Mouse (Mus musculus): ENCODE measurements around the gene Bcorl1. TPM values are rescaled to one million over a fixed set of nuclear protein-coding genes. Genes with fewer than 3 reads are reported as not detected.

Bcorl1 gene
- polyA plus RNA-seq, 2 experiments, result 2.1 to 3.5 TPM

DNA sequence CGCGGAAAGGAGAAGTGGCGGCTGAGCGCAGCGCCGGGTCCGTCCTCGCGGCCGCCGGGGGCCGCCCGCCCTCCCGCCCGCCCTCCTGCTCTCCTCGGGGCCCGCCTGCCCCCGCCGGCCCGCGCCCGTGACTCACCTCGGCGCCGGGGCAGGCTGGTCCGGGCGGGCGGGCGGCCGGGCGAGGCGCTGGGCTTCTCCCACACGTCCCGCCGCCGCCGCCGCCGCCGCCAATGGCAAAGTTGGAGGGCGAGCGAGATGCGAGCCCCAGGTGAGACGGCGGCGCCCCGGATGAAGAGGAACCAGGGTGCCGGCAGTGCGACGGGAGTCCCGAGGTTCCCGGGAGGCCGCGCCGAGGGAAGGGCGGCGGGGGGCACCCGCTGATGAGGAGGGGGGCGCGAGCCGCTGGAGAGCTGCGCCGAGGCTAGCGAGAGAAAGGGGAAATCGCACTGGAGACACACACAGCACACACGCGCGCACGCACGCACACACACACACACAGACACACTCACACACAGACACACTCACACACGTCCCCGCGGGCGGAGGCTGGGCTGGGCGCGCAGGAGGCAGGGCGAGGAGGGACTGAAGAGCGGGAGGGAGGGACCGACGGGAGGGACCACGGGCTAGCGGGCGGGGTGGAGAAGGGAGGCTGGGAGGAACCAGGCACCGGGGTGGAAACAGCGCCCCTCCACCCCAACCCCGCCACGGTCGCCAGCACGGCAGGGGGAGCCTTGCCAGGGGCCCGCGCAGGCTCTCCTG is 112.8 kb downstream of the Bcorl1 start:
- DNase-seq (ENCODE audit: low read depth in 3 of 3, low spot score in 3 of 3) (peak; percentile 37 to 60 (median 44)), ATAC-seq (ENCODE audit: insufficient read depth) (peak; percentile 86)
- Histone ChIP-seq H3K9ac (replicated peaks) (peak overlapping the region; percentile 61), H3K4me2 (ENCODE audit: low read depth) (peak overlapping the region; percentile 73), H3K4me3 (ENCODE audit: insufficient read depth in 1 of 2, low read depth in 2 of 2, low read length in 2 of 2) (peak overlapping the region; percentile 63 to 67), H3K9me3 (ENCODE audit: control insufficient read depth, low read length) (no peaks in the 10 kb centered on the region), H3K36me3 (replicated peaks; ENCODE audit: control insufficient read depth, insufficient read depth, low read depth) (no peaks in the 10 kb centered on the region), H3K27me3 (ENCODE audit: control insufficient read depth, insufficient read depth, low read length) (no peaks in the 10 kb centered on the region), H3K4me1 (replicated peaks; ENCODE audit: control insufficient read depth in 2 of 2, insufficient read depth in 2 of 2, low read length in 1 of 2) (peaks cover 0 to 9% of the 10 kb centered on the region in 2 experiments; a peak in 3 of 4 replicates), H3K27ac (no peak overlapping the region)
- TF ChIP-seq EP300 (IDR thresholded peaks at IDR 0.05; ENCODE audit: low read depth), result no peak
- TF ChIP-seq CTCF (IDR thresholded peaks at IDR 0.05; ENCODE audit: low read depth), result peak; percentile 21; the same call in 1 of the 2 replicates
- WGBS (ENCODE audit: insufficient replicate concordance), result 13% methylated on average over 19 of the region's 91 CpGs

DNA sequence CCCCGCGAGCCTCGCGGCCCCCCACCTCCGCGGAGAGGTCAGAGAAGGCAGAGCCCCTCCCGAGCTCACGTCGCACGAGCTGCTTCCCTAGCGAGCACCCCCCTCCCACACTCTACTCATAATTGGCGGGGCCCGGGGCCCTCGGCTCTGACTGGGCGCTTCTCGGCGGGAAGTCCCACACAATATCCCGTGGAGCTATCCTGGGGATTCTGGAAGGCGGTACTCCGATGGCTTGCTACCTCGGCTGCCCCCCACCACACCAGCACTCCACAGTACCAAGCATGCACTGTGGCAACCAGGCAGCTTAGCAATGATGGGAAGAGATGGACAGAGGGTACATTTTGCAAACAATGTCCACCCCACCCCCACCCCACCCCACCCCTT is 113.3 kb downstream of the Bcorl1 start:
- DNase-seq (ENCODE audit: low read depth in 3 of 3, low spot score in 3 of 3), result no peak
- Histone ChIP-seq H3K4me3 (ENCODE audit: insufficient read depth in 1 of 2, low read depth in 2 of 2, low read length in 2 of 2) (peak overlapping the region; percentile 63 to 67), H3K4me2 (ENCODE audit: low read depth) (peak overlapping the region; percentile 73), H3K27me3 (ENCODE audit: control insufficient read depth, insufficient read depth, low read length) (no peaks in the 10 kb centered on the region), H3K27ac (no peak overlapping the region), H3K9me3 (ENCODE audit: control insufficient read depth, low read length) (no peaks in the 10 kb centered on the region), H3K9ac (replicated peaks) (no peak overlapping the region), H3K4me1 (replicated peaks; ENCODE audit: control insufficient read depth in 2 of 2, insufficient read depth in 2 of 2, low read length in 1 of 2) (peaks cover 0 to 9% of the 10 kb centered on the region in 2 experiments; a peak in 3 of 4 replicates), H3K36me3 (replicated peaks; ENCODE audit: control insufficient read depth, insufficient read depth, low read depth) (no peaks in the 10 kb centered on the region)
- peak; percentile 34; the same call in 1 of the 2 replicates for ATAC-seq (ENCODE audit: insufficient read depth)
- TF ChIP-seq EP300 (IDR thresholded peaks at IDR 0.05; ENCODE audit: low read depth) (no peak), CTCF (IDR thresholded peaks at IDR 0.05; ENCODE audit: low read depth) (no peak)
- 26% methylated on average over 8 of the region's 21 CpGs for WGBS (ENCODE audit: insufficient replicate concordance)

GRCm38 (mm10) chrX:48455018-48455417 is 113.9 kb downstream of the Bcorl1 start:
- Histone ChIP-seq H3K36me3 (replicated peaks; ENCODE audit: control insufficient read depth, insufficient read depth, low read depth) (no peaks in the 10 kb centered on the region), H3K27me3 (ENCODE audit: control insufficient read depth, insufficient read depth, low read length) (no peaks in the 10 kb centered on the region), H3K4me2 (ENCODE audit: low read depth) (peak overlapping the region; percentile 73), H3K4me3 (ENCODE audit: insufficient read depth in 1 of 2, low read depth in 2 of 2, low read length in 2 of 2) (no peak overlapping the region), H3K9me3 (ENCODE audit: control insufficient read depth, low read length) (no peaks in the 10 kb centered on the region), H3K9ac (replicated peaks) (no peak overlapping the region), H3K27ac (no peak overlapping the region), H3K4me1 (replicated peaks; ENCODE audit: control insufficient read depth in 2 of 2, insufficient read depth in 2 of 2, low read length in 1 of 2) (peaks cover 0 to 9% of the 10 kb centered on the region in 2 experiments; a peak in 3 of 4 replicates)
- ATAC-seq (ENCODE audit: insufficient read depth), result no peak
- TF ChIP-seq EP300 (IDR thresholded peaks at IDR 0.05; ENCODE audit: low read depth) (no peak), CTCF (IDR thresholded peaks at IDR 0.05; ENCODE audit: low read depth) (no peak)
- WGBS (ENCODE audit: insufficient replicate concordance), result 18% methylated on average over 9 of the region's 9 CpGs
- DNase-seq (ENCODE audit: low read depth in 3 of 3, low spot score in 3 of 3), result no peak

- no peaks in the 10 kb centered on the region for H3K9me3 ChIP-seq (ENCODE audit: control insufficient read depth, low read length)
- H3K4me1 ChIP-seq (replicated peaks; ENCODE audit: control insufficient read depth in 2 of 2, insufficient read depth in 2 of 2, low read length in 1 of 2), result peaks cover 0 to 7% of the 10 kb centered on the region in 2 experiments; a peak in 3 of 4 replicates
- H3K27ac ChIP-seq, result no peak overlapping the region
- no peak overlapping the region for H3K4me2 ChIP-seq (ENCODE audit: low read depth)
- TF ChIP-seq CTCF (IDR thresholded peaks at IDR 0.05; ENCODE audit: low read depth) (no peak), EP300 (IDR thresholded peaks at IDR 0.05; ENCODE audit: low read depth) (no peak)
- H3K4me3 ChIP-seq (ENCODE audit: insufficient read depth in 1 of 2, low read depth in 2 of 2, low read length in 2 of 2), result no peak overlapping the region
- no peak for DNase-seq (ENCODE audit: low read depth in 3 of 3, low spot score in 3 of 3)
- ATAC-seq (ENCODE audit: insufficient read depth), result no peak
- H3K36me3 ChIP-seq (replicated peaks; ENCODE audit: control insufficient read depth, insufficient read depth, low read depth), result no peaks in the 10 kb centered on the region
- WGBS (ENCODE audit: insufficient replicate concordance), result 60% methylated on average over 6 of the region's 6 CpGs
- H3K27me3 ChIP-seq (ENCODE audit: control insufficient read depth, insufficient read depth, low read length), result no peaks in the 10 kb centered on the region
- no peak overlapping the region for H3K9ac ChIP-seq (replicated peaks)
Measured at GRCm38 (mm10) chrX:48456956-48457355, 115.8 kb downstream of the Bcorl1 start.

Other genes with a start within 250 kb of the Bcorl1 start
- gene Xpnpep2, start 232.6 kb upstream of the Bcorl1 start, polyA plus RNA-seq (2012; rRNA removed), result 0.01 TPM in 1 of 2 replicates, not detected in the other
- 0.23 TPM in 1 of 2 replicates, not detected in the other for gene Xpnpep2, start 232.6 kb upstream of the Bcorl1 start, polyA plus RNA-seq (2014; fragmentation: Nextera tagmentation; extraction: Ambion mirVana)
- gene Sash3, start 194.9 kb upstream of the Bcorl1 start, polyA plus RNA-seq (2012; rRNA removed), result 3.8 and 4.0 TPM in 2 replicates
- 6.9 TPM in 2 replicates for gene Sash3, start 194.9 kb upstream of the Bcorl1 start, polyA plus RNA-seq (2014; fragmentation: Nextera tagmentation; extraction: Ambion mirVana)
- gene Zdhhc9, start 132.5 kb upstream of the Bcorl1 start, polyA plus RNA-seq (2012; rRNA removed), result 10.4 and 10.5 TPM in 2 replicates
- gene Zdhhc9, start 132.5 kb upstream of the Bcorl1 start, polyA plus RNA-seq (2014; fragmentation: Nextera tagmentation; extraction: Ambion mirVana), result 1.9 and 2.8 TPM in 2 replicates
- 4.0 and 9.8 TPM in 2 replicates for gene Utp14a, start 84.5 kb upstream of the Bcorl1 start, polyA plus RNA-seq (2012; rRNA removed)
- 9.0 and 11.8 TPM in 2 replicates for gene Utp14a, start 84.5 kb upstream of the Bcorl1 start, polyA plus RNA-seq (2014; fragmentation: Nextera tagmentation; extraction: Ambion mirVana)
- gene Elf4, start 121.8 kb downstream of the Bcorl1 start, polyA plus RNA-seq (2012; rRNA removed), result 3.5 and 3.8 TPM in 2 replicates
- gene Elf4, start 121.8 kb downstream of the Bcorl1 start, polyA plus RNA-seq (2014; fragmentation: Nextera tagmentation; extraction: Ambion mirVana), result 2.5 and 2.6 TPM in 2 replicates
- gene Aifm1, start 172.2 kb downstream of the Bcorl1 start, polyA plus RNA-seq (2012; rRNA removed), result 23.9 and 34.6 TPM in 2 replicates
- gene Aifm1, start 172.2 kb downstream of the Bcorl1 start, polyA plus RNA-seq (2014; fragmentation: Nextera tagmentation; extraction: Ambion mirVana), result 51.4 and 56.8 TPM in 2 replicates
- 0.38 and 0.62 TPM in 2 replicates for gene Rab33a, start 177.9 kb downstream of the Bcorl1 start, polyA plus RNA-seq (2012; rRNA removed)
- gene Rab33a, start 177.9 kb downstream of the Bcorl1 start, polyA plus RNA-seq (2014; fragmentation: Nextera tagmentation; extraction: Ambion mirVana), result 0.42 and 0.48 TPM in 2 replicates

Data from liver, embryonic 14.5 days (tissue).